Mouse (Mus musculus) embryo, embryonic 11.5 days (tissue): ENCODE data around the gene Dpm2.

Source experiments
- DNase-seq: peaks from one replicate; pipeline ENCODE4 v3.0.0-alpha.2; 2012; ENCODE audit warnings: low read depth, low spot score

The Dpm2 gene

GRCm38 (mm10) chr2:32547380-32547779 is 23.3 kb upstream of the Dpm2 start:
- DNase-seq = no peak

GRCm38 (mm10) chr2:32547964-32548739 is 22.5 kb upstream of the Dpm2 start:
- no peak for DNase-seq

GRCm38 (mm10) chr2:32549171-32549570 is 21.5 kb upstream of the Dpm2 start:
- no peak for DNase-seq

- no peak for DNase-seq
Observed at GRCm38 (mm10) chr2:32549764-32550163, 20.9 kb upstream of the Dpm2 start.

GRCm38 (mm10) chr2:32551236-32551635 is 19.4 kb upstream of the Dpm2 start:
- no peak for DNase-seq

- DNase-seq = no peak
Observed at GRCm38 (mm10) chr2:32553592-32554148, 17.0 kb upstream of the Dpm2 start.

- DNase-seq = no peak
Observed at GRCm38 (mm10) chr2:32555484-32555883, 15.2 kb upstream of the Dpm2 start.

- DNase-seq = no peak
Observed at GRCm38 (mm10) chr2:32556019-32556418, 14.6 kb upstream of the Dpm2 start.

- no peak for DNase-seq
Observed at GRCm38 (mm10) chr2:32559570-32559969, 11.1 kb upstream of the Dpm2 start.

- peak; percentile 56 for DNase-seq
Observed at GRCm38 (mm10) chr2:32566536-32567063, 4.1 kb upstream of the Dpm2 start.

GRCm38 (mm10) chr2:32568149-32568548 is 2.5 kb upstream of the Dpm2 start:
- DNase-seq = no peak

- no peak for DNase-seq
Observed at GRCm38 (mm10) chr2:32568941-32569340, 1.7 kb upstream of the Dpm2 start.

GRCm38 (mm10) chr2:32572196-32572595 is 1.5 kb downstream of the Dpm2 start:
- no peak for DNase-seq

GRCm38 (mm10) chr2:32574497-32574896 is 3.8 kb downstream of the Dpm2 start, which contains the start of gene Pip5kl1:
Pip5kl1 (plus strand) TSS chr2:32574797.
- DNase-seq = no peak

- no peak for DNase-seq
Observed at GRCm38 (mm10) chr2:32574901-32575585, 4.4 kb downstream of the Dpm2 start.

- peak; percentile 44 for DNase-seq
Observed at GRCm38 (mm10) chr2:32575586-32576160, 5.0 kb downstream of the Dpm2 start, which contains the start of gene 9430097D07Rik. 9430097D07Rik (minus strand) TSS chr2:32575684.

GRCm38 (mm10) chr2:32576532-32576931 is 5.9 kb downstream of the Dpm2 start:
- no peak for DNase-seq

GRCm38 (mm10) chr2:32578146-32579046 is 7.7 kb downstream of the Dpm2 start:
- DNase-seq = no peak

- DNase-seq = no peak
Observed at GRCm38 (mm10) chr2:32581450-32582095, 10.9 kb downstream of the Dpm2 start.
